Mouse (Mus musculus): ENCODE measurements around the gene Thrb. TPM values are rescaled to one million over a fixed set of nuclear protein-coding genes. Genes with fewer than 3 reads are reported as not detected.

The Thrb gene
- total RNA-seq (2023) = 0.07 and 0.25 TPM in 2 replicates

GRCm38 (mm10) chr14:17659686-17660328 is at the start of gene Thrb:
TSS of gene Thrb (plus strand) at chr14:17660261.

Measured in neutrophil, adult 65 days (primary cell).